Mouse (Mus musculus) neural tube, embryonic 14.5 days (tissue): ENCODE data around the gene Diaph3. TPM values are rescaled to one million over a fixed set of nuclear protein-coding genes. Genes with fewer than 3 reads are reported as not detected.

Source experiments
- ATAC-seq: fragments of 200-750 bp; cut with Nextera tagmentation; 2 replicates; pipeline ENCODE4 v1.8.0; 2017; ENCODE audit warnings: low read depth, mild to moderate bottlenecking, moderate TSS enrichment, moderate library complexity
- H3K27ac ChIP-seq: fragments of 300-500 bp; sonication (generic); 2 replicates; pipeline ENCODE4 v1.5.1; 2014; ENCODE audit warnings: low read depth, mild to moderate bottlenecking, control low read depth, low read length, moderate library complexity, mixed read lengths
- H3K27me3 ChIP-seq: fragments of 300-500 bp; sonication (generic); 2 replicates; pipeline ENCODE4 v1.6.1; 2014; ENCODE audit warnings: low read length; ENCODE audit not compliant: control insufficient read depth, insufficient read depth
- H3K36me3 ChIP-seq: fragments of 300-500 bp; sonication (generic); 2 replicates; pipeline ENCODE4 v1.6.1; 2014; ENCODE audit warnings: low read length, mixed read lengths; ENCODE audit not compliant: control insufficient read depth, insufficient read depth
- H3K4me1 ChIP-seq: fragments of 300-500 bp; sonication (generic); 2 replicates; pipeline ENCODE4 v1.6.1; 2014; ENCODE audit warnings: low read length; ENCODE audit not compliant: control insufficient read depth, insufficient read depth
- H3K4me2 ChIP-seq: fragments of 300-500 bp; sonication (generic); 2 replicates; pipeline ENCODE4 v1.6.1; 2014; ENCODE audit warnings: mild to moderate bottlenecking, low read depth, low read length, control low read depth
- H3K4me3 ChIP-seq: fragments of 300-500 bp; sonication (generic); 2 replicates; pipeline ENCODE4 v1.5.1; 2014; ENCODE audit warnings: low read depth, low read length, control low read depth, mixed read lengths
- H3K9ac ChIP-seq: fragments of 300-500 bp; sonication (generic); replicated peaks from 2 replicates; pipeline ENCODE4 v1.6.1; 2014; ENCODE audit warnings: low read depth, mild to moderate bottlenecking, control low read depth, low read length, mixed read lengths
- H3K9me3 ChIP-seq: fragments of 300-500 bp; sonication (generic); 2 replicates; pipeline ENCODE4 v1.6.1; 2016; ENCODE audit warnings: low read length; ENCODE audit not compliant: control insufficient read depth
- WGBS: fragments of 180-500 bp; shearing (Covaris S2); extraction: QIAGEN DNeasy Blood & Tissue Kit; methylation state at CpG from one replicate; pipeline ENCODE4 v1.1.7; 2014; 5-methylcytosine and 5-hydroxymethylcytosine counted together
- polyA plus RNA-seq: library from polyadenylated mRNA; unstranded; fragments of >200 nt; fragmentation: Nextera tagmentation; extraction: Ambion mirVana; gene quantifications from 2 replicates; pipeline ENCODE4 v1.2.1, GENCODE M21; 2014

The Diaph3 gene
- polyA plus RNA-seq, 1 experiment from 2014 or later = 2.2 TPM

GRCm38 (mm10) chr14:86678992-86679391 lies 462.0 kb downstream of the Diaph3 start:
- no peaks in the 10 kb centered on the region for H3K4me1 ChIP-seq
- 89% methylated on average over 3 of the region's 3 CpGs for WGBS
- no peak for ATAC-seq

GRCm38 (mm10) chr14:86678179-86678780 lies 462.8 kb downstream of the Diaph3 start:
- H3K4me2 ChIP-seq = no peak overlapping the region
- 62% methylated on average over 5 of the region's 5 CpGs for WGBS
- no peak overlapping the region for H3K4me3 ChIP-seq
- H3K27ac ChIP-seq = no peak overlapping the region
- peak; percentile 28; the same call in 1 of the 2 replicates for ATAC-seq
- no peaks in the 10 kb centered on the region for H3K36me3 ChIP-seq
- H3K4me1 ChIP-seq = no peaks in the 10 kb centered on the region
- H3K9ac ChIP-seq = no peak overlapping the region
- H3K27me3 ChIP-seq = no peaks in the 10 kb centered on the region
- no peaks in the 10 kb centered on the region for H3K9me3 ChIP-seq

More at GRCm38 (mm10) chr14:86678992-86679391, 462.0 kb downstream of the Diaph3 start:
- Histone ChIP-seq H3K9me3 (no peaks in the 10 kb centered on the region), H3K36me3 (no peaks in the 10 kb centered on the region), H3K27me3 (no peaks in the 10 kb centered on the region), H3K27ac (no peak overlapping the region), H3K4me2 (no peak overlapping the region), H3K4me3 (no peak overlapping the region), H3K9ac (no peak overlapping the region)

- H3K9ac ChIP-seq = no peak overlapping the region
- no peak overlapping the region for H3K27ac ChIP-seq
- no peak overlapping the region for H3K4me3 ChIP-seq
- peak; percentile 66 for ATAC-seq
- no peaks in the 10 kb centered on the region for H3K36me3 ChIP-seq
- no peaks in the 10 kb centered on the region for H3K9me3 ChIP-seq
- H3K4me2 ChIP-seq = no peak overlapping the region
- WGBS = 17% methylated on average over 6 of the region's 6 CpGs
- H3K27me3 ChIP-seq = no peaks in the 10 kb centered on the region
- H3K4me1 ChIP-seq = no peaks in the 10 kb centered on the region
Observed at GRCm38 (mm10) chr14:86677015-86677414, 464.0 kb downstream of the Diaph3 start.

GRCm38 (mm10) chr14:86675314-86675713 lies 465.7 kb downstream of the Diaph3 start:
- Histone ChIP-seq H3K4me3 (no peak overlapping the region), H3K4me2 (no peak overlapping the region), H3K9me3 (no peaks in the 10 kb centered on the region), H3K4me1 (no peaks in the 10 kb centered on the region), H3K27me3 (no peaks in the 10 kb centered on the region), H3K9ac (no peak overlapping the region), H3K27ac (no peak overlapping the region), H3K36me3 (no peaks in the 10 kb centered on the region)
- WGBS = 73% methylated on average over 8 of the region's 8 CpGs
- ATAC-seq = no peak

- Histone ChIP-seq H3K4me1 (no peaks in the 10 kb centered on the region), H3K4me2 (no peak overlapping the region), H3K9me3 (no peaks in the 10 kb centered on the region), H3K9ac (no peak overlapping the region), H3K27me3 (no peaks in the 10 kb centered on the region), H3K27ac (no peak overlapping the region), H3K36me3 (no peaks in the 10 kb centered on the region), H3K4me3 (no peak overlapping the region)
- WGBS = 91% methylated on average over 4 of the region's 4 CpGs
- ATAC-seq = no peak
Observed at GRCm38 (mm10) chr14:86662846-86663245, 478.2 kb downstream of the Diaph3 start.

GRCm38 (mm10) chr14:86660556-86660955 lies 480.5 kb downstream of the Diaph3 start:
- WGBS = 89% methylated on average over 3 of the region's 3 CpGs
- Histone ChIP-seq H3K4me3 (no peak overlapping the region), H3K36me3 (no peaks in the 10 kb centered on the region), H3K4me2 (no peak overlapping the region), H3K9me3 (no peaks in the 10 kb centered on the region), H3K27ac (no peak overlapping the region), H3K27me3 (no peaks in the 10 kb centered on the region), H3K4me1 (no peaks in the 10 kb centered on the region), H3K9ac (no peak overlapping the region)
- ATAC-seq = no peak

- 80% methylated on average over 5 of the region's 5 CpGs for WGBS
- Histone ChIP-seq H3K9me3 (no peaks in the 10 kb centered on the region), H3K9ac (no peak overlapping the region), H3K4me3 (no peak overlapping the region), H3K36me3 (no peaks in the 10 kb centered on the region), H3K4me2 (no peak overlapping the region), H3K27ac (no peak overlapping the region), H3K27me3 (no peaks in the 10 kb centered on the region), H3K4me1 (no peaks in the 10 kb centered on the region)
- no peak for ATAC-seq
Observed at GRCm38 (mm10) chr14:86656262-86656661, 484.8 kb downstream of the Diaph3 start.

- Histone ChIP-seq H3K4me1 (no peaks in the 10 kb centered on the region), H3K36me3 (no peaks in the 10 kb centered on the region), H3K4me3 (no peak overlapping the region), H3K4me2 (no peak overlapping the region), H3K9me3 (no peaks in the 10 kb centered on the region), H3K27me3 (no peaks in the 10 kb centered on the region), H3K27ac (no peak overlapping the region), H3K9ac (no peak overlapping the region)
- no peak for ATAC-seq
- WGBS = 88% methylated on average over 7 of the region's 7 CpGs
Observed at GRCm38 (mm10) chr14:86646499-86647120, 494.4 kb downstream of the Diaph3 start.

GRCm38 (mm10) chr14:86642831-86643241 lies 498.2 kb downstream of the Diaph3 start:
- H3K36me3 ChIP-seq = no peaks in the 10 kb centered on the region
- no peak overlapping the region for H3K4me2 ChIP-seq
- no peak overlapping the region for H3K4me3 ChIP-seq
- no peaks in the 10 kb centered on the region for H3K9me3 ChIP-seq
- no peaks in the 10 kb centered on the region for H3K27me3 ChIP-seq
- WGBS = 21% methylated on average over 7 of the region's 7 CpGs
- H3K27ac ChIP-seq = no peak overlapping the region
- H3K9ac ChIP-seq = no peak overlapping the region
- no peaks in the 10 kb centered on the region for H3K4me1 ChIP-seq
- ATAC-seq = peak; percentile 41; the same call in 1 of the 2 replicates
